Mouse (Mus musculus) layer of hippocampus, postnatal 14 days (tissue): ENCODE data around the gene Ihh. TPM values are rescaled to one million over a fixed set of nuclear protein-coding genes. Genes with fewer than 3 reads are reported as not detected.

Experiments used
- DNase-seq, 2 experiments: peaks; one replicate each; pipeline ENCODE4 v3.0.0; 2021 to 2022; ENCODE audit warnings: low spot score in 2 of 2, mixed read lengths in 1 of 2
- long read RNA-seq, 2 experiments: library from polyadenylated mRNA; stranded (forward); transcript quantifications; one replicate each; pipeline ENCODE4 v2.0.0; 2021
- total RNA-seq, 2 experiments: library from RNA; stranded (reverse); gene quantifications; 2 replicates each; pipeline ENCODE4 v1.2.3; 2021

Ihh gene
- total RNA-seq: under 1 TPM; 0.35 to 0.60 TPM
- long read RNA-seq, experiment 1: 0 reads
- long read RNA-seq, experiment 2: 0 reads

DNA sequence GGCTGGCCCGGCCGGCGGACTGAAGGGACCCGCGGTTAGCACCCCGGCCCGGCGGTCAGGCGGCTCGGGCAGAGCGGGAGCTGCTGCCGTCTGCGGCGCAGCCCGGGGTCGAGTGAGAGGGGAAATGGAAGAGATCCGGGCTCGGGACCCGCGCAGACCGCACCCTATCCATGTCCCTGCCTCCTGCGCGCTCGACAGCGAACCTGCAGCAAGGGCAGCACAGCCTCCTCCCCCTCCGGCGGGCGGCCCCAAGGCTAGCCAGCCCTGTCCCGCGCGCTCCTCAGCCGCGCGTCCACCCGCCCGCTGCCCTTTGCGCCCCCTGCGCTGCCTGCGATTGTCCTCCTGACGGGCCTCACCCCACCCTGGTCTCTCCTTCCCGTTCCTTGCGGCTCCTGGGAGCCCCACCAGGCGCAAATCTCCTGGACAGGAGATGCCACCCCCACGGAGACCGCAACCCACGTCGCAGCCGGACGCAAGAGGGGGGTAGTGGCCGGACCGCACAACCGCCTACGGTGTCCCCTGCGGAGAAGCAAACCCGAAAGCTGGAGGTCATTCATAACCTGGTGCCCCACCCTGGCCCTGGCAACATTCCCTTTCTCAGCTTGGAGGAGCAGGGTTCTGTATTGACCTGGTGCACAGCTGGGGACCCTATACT is at the start of gene Ihh:
Gene Ihh, minus strand, starts transcription at position 117 of the 655 bp plus-strand sequence.
- no peak for DNase-seq

DNA sequence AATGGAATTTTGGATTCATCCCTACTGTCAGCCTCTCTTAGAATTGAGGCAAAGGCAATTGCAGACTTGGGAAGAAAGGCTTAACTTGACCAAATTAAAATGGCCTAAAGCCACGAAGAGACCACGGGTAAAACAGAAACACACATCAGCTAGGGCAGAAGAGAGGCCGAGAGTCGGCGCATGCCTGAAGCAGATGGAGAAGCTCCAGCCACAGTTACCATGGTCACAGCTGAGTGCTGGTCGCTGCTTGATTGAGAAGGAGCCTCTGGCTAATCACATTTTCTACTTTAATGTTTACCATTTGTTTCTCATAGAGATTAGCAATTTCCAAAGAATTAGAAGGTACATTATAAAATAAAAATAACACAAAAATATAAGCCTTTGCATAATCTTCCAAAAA is 49.7 kb upstream of the Ihh start:
- no peak for DNase-seq

DNA sequence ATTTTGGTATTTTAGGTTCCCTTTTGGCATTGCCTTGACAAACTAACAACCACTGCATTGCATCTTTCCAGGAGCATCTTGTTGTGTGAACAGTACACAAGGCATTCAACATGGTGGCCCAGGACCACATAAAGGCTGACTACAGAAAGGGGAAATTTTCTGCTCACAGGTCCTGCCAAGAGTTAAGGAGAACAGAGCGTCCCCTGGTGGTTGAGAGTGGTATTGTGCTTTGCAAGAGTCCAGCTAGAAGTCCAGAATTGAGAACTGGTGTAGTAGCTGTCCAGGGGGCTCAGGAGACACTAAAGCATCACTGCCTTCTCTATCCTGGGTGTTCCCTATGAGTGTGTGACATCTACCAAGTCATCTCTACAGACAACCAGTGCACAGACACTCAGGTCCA is 49.0 kb upstream of the Ihh start:
- DNase-seq: peak in 1 of 2 experiments; percentile 17

DNA sequence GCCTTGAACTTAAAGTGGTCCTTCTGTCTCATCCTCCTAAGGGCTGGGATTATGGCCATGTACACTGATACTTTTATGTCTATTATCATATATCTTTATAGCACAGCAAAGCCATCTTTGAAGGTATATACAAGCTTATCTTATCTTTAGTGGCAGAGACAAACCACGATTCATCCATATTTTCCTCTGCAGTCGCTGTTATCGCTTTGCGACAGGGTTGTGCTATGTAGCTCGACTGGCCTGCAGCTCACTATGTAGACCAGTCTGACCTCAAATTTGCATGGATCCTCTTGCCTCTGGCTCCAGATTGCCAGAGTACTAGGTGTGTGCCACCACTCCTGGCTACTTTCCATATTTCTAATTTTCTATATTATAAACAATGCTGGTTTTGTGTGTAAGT is 47.7 kb upstream of the Ihh start:
- DNase-seq: no peak

DNA sequence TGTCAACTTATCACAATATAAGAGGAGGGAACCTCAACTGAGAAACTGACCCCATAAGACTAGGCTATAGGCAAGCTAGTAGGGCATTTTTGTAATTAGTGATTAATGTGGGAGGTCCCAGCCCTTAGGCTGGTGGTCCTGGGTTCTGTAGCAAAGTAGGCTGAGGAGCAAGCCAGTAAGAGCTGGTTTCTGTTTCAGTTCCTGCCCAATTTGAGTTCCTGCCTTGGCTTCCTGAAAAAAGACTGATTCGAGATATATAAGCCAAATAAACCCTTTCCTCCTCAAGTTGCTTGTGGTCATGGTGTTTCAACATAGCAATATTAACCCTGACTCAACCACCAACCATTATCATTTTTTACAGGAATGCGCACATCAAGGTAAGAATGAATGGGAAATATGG is 45.8 kb upstream of the Ihh start:
- no peak for DNase-seq

DNA sequence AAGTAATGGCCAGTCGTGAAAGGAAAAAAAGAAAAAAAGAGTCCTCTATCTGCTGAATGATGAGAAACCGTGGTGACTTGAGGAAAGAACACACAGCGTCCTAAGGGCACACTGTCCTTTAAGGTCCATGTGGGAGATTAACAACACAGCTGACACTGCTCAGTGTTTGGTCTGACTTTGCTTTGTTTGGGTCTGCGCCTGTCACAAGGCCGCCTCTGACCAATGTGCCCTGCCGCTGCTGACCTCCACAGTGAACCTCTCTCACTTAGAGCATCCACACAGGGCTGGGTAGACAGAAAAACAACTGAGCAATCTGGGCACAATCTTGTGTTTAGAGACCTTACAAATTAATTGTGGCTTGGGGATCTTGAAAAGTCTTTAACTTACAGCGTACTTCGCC is 25.5 kb upstream of the Ihh start:
- no peak for DNase-seq

DNA sequence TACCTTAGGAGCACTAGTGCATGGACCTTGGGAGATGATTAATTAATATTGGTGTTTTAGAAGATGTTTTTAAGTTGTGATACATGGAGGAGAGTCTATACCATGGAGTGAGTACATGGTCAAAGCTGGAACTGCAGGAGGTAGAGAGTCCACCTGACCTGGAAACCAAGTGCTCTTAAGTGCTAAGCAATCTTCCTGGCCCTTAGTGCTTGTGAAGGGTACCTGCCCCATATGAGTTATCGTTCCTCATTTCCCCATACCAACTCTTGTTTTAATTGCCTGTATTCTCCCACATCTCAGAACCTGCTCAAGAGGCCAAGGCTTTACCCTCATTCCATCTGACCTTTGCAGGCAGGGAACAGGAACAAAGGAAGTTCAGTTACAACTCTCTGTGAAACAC is 24.5 kb upstream of the Ihh start:
- no peak for DNase-seq

DNA sequence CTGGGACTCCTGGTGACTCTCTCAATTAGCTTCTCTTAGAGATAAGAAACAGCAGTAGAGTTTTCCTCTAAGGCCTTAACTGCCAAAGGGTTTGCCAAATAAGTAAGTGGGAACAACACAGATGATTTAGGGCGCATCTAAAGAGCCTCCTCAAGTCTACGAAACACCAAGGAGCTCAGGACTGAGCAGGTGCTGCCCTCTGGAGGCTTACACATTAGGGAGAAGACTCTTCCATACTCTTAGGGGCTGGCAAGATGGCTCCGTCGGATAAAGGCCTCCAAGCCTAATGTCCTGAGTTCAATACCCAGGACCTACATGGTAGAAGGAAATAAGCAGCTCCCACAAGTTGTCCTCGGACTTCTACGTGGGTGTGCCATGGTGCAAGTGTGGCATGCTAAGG is 22.1 kb upstream of the Ihh start:
- DNase-seq: no peak

DNA sequence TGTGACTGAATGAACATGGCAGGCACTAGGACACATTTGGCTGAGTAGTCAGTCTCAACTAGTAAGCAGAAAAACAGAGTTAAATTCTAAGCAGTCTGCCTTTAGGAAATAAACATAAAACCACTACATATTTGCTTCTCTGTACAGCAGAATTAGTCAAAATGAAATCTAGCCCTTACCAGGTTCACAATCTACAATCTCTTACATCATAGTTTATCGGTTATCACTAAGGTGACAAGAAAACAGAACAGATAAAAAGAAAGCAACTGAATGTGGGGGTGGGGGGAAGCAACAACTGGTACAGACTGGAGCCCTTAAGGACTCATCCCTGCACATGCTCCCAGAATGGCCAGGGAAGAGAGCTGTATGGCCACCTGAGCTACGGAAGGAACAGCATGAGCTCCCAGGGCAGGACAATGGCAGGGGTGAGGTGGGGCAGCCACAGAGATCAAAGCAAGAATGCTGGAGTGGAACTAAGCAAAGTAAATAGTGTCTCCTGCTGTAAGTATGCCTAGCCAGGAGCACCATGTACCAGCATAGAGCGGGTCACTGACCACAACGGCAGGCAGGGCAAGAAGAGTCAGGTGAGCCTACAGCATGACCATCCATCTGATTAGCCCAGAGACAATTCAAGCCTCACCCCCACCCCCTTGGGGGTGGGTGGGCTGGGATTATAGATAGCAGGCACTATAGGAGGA is 20.0 kb upstream of the Ihh start:
- no peak for DNase-seq

DNA sequence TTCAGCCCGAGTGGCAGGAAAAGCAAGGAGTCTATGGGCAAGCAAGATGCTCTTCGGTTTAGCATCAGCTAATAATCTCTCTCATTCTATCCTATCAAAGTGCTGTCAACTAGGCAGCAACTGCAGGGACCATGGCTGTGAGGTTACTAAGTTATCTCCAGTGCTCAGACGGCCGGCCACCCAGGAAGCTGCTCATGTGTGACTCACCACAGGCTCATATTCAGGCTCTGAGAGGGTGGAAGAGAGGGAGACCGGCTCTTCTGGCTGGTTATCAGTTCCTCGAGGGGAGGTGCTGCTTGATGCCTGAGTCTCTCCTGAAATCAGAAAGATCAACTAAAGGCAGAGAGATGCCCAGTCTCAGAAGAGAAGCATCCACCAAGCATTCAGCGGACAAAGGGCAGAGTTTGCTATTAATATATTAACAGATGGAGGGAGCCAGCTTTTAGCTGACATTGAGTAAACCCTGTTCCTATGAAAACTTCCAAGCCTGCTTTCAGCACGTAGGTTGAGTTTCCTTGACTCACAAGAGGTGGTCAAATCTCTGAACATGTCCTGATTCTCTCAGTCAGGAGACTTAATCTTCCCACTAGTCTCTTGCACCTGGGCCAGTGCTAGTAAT is 16.6 kb upstream of the Ihh start:
- DNase-seq: no peak

DNA sequence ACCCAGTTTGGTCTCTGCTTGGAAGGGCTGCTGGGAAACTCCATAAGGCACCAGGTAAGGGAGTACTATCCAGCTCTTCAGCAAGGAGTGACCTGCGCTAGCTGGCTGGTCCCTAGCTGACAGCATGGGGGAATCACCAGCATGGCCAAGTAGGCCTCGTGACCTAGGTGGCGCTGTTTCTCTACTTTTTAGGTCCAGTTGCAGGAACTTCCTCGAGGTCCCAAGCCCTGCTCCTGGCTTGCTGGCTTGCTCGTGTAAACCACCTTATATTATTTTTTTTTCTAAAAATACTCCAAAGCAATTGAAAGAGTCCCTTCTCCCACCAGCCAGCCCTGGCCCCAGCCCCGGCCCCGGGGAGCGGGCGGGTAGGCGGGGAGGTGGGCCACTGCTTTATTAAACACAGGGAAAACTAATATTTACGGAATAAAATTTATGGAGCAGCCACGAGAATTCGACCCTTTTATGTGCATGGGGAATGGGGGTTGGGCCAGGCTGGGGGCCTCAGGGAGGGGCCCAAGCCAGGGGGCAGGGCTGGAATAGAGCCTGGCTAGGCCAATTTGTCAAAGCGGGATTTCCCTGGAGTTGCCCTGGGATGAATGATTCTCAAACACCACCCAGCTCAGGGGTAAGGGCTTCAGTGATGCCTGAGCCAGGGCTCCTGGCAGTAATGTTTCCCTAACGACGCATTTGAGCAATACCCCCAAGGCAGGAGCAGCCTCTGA is 13.2 kb upstream of the Ihh start:
- peak; percentile 54 to 64 for DNase-seq

DNA sequence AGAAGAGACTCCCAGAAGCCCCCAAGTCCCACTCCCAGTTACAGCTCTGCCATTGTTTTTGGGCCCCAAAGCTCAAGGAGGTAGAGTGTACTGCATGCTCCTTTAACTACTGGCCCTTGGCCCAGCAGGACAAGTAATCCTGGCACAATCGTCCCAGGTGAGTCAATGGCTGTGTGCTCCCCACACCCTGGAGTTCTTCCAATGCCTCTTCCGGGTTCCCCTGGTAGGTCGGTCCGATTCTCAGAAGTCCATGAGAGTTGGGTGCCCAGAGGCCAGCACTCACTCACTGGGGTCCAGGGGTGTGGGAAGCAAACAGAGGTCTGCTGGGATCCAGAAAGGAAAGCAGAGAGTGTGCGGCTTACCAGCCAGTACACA is 11.4 kb upstream of the Ihh start:
- DNase-seq: no peak

DNA sequence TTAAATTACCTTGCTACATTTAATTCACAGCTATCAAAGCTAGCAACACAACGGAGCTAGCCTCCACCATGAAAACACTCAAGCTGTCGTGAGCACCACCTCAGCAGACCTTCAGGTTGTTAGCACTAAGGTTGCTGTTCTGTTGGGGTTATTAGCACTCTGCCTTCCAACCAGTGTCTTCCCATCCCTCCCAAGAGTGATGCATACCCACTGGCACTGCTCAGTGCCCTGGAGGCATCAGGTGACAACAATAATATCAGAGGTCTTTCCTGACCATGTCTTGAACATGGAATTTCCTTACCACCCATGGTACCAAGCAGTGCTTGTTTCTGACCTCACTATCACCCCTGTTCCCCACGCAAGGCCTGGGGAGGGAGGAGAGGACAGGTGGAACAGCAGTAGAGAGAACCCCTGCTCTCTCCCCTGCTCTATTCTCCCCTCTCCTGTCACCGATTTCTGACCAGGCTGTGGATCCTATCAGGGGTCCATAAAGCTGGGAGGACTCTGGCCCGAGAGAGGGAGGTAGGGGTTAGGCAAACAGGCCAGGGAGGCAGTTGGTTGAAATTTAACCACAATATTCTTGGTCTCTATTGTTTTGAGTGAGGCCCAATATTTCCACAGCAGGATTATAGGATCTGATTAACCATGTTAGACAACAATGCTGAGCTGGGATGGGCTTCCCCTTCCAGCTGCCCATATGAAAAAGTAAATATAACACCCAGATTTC is 10.8 kb upstream of the Ihh start:
- no peak for DNase-seq

DNA sequence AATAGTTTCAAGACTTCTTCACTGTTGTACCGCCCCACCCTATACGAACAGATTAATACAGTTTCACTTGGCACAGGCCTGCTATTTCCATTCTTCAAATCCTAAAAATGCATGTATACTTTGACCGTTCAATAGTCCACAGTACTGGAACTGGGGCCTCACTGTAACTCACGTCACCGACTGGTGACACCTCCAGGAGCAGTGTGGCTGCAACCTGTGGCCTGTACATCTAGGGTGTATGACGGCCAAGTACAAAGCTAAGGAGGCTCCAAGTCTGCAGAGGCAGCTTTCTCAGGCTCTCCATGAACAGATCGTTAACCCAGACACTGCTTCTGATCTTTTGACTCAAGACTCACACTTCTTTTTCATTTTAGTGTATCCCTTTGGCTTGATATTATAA is 10.2 kb upstream of the Ihh start:
- DNase-seq: no peak

DNA sequence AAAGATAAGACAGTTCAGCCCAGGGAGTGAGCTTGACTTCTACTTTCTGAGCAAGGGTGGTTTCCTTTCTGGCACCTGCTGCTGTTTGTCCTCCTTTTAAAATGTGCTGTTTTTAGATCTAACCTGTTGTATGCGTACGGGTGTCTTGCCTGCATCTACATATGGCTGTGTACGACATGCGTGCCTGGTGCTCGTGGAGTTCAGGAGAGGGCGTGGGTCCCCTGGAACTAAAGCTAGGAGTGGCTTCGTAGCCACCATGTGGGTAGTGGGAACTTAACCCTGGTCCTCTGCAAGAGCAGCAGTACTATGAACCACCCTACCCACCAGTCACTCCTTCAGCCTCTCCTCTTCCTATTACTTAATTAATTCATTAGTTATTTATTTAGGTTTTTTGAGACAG is 8.6 kb upstream of the Ihh start:
- DNase-seq: no peak

DNA sequence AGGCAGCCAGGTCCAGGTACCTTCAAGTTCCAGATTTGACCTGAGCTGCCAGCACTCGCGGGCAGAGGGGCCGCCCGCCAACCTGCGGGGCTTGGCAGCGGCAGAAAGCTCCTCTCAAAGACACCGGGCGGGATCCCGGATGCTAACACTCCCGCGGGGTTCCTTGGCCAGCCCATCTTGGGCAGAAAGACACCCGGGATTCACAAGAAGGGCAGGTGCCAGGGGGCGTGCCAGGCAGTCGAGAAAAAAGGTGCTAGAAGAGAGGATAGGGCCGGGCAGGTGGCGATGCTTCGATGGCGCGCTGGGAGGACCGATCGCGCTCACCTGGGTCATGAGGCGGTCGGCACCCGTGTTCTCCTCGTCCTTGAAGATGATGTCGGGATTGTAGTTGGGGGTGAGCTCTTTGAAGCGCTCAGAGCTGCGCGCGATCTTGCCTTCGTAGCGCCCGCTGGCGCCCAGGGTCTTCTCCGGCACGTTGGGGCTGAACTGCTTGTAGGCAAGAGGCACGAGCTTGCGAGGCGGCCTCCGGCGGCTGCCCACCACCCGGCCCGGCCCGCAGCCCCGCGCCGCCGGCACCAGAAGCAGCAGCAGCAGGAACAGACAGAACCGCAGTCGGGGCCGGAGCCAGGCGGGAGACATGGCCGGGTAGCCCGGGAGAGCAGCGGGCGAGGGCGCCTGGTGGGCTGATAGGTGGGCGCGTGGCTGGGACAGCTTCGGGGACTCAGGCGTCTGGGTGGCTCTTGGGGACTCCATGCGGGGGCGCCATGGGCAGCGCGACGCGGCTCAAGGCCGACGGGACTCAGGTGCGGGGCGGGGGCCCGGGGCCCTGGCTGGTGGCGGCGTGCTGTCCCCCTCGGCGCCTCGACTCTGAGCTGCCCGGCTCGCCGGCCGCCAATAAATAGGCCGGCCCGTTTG is 639 bp downstream of the Ihh start:
- DNase-seq: no peak

DNA sequence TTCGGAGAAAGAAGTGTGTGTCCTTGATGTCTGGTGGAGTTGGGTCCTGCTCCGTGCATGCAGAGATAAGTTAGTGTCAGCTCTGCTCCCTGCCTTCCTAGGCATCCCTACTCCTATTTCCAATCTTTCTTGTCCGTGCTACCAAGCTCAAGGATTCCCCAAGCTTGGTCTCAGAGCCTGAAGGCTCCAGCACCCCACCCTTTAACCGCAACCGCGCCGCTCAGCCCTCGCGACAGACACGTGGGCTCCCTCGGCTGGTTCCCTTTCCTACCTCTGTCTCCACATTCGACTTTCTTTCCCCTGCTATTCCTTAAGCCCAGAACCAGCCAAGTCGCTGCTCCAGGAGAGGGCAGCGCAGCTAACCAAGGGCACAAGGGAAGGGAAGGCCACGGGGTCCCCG is 1.4 kb downstream of the Ihh start:
- DNase-seq: no peak

DNA sequence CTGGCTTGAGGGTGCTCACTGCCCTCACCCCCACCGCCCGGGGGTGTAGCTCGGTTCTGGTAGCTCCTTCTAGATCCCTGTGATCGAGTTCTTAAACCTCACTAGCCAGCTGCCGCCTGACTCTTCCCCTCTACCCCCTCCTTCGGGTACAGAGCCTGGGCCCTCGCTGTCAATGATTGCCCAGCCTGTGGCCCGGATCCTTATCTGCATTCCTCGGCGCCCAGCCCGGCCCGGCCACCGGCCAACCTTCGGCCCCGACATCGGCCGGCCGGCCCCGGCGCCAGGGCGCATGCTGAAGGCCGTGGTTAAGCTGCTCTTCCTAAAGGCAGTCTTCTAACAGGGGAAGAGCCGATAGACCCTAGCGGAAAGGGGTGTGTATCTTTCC is 1.8 kb downstream of the Ihh start:
- no peak for DNase-seq

DNA sequence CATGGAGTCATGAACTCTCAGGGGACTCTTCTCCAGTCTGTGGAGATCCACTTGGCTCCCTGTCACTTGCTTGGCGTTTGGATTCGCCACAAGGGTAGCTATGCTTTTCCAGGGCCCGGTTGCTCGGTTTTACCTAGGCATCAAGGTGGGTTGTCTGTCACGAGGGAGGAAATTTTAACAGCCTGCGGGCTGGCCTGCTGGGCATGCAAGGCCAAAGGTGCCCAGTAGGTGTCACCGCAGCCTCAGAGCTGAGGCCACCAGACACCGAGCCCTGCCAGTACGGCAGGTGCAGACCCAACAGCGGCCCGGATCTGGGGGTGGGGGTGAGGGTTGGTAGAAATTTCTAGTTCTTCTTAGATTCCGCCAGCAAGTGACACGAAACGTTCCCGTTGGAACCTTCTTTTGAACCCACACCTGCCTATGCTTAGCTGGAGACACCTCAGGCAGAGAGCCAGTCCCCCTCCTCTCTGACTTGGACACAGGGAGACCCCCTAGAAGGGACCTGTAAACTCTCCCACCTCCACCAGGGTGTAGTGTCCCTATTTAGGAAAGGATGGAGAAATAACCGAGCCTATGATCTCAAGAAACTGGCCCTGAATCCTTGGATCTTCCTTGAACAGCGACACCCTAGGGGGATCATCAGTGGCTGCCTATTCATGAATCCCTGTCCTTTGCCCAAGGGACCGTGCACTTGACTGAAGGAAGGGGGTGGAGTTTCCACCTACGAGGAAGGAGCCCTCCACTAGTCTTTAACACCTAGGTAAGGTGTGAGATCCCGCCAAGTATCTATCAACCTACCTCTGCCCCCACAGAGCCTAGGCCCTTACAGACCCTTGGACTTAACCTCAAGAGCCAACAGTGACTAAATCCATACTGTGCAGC is 2.4 kb downstream of the Ihh start:
- peak; percentile 46 to 53 for DNase-seq
